Mouse (Mus musculus): ENCODE results near the gene Gbgt1.

DNA sequence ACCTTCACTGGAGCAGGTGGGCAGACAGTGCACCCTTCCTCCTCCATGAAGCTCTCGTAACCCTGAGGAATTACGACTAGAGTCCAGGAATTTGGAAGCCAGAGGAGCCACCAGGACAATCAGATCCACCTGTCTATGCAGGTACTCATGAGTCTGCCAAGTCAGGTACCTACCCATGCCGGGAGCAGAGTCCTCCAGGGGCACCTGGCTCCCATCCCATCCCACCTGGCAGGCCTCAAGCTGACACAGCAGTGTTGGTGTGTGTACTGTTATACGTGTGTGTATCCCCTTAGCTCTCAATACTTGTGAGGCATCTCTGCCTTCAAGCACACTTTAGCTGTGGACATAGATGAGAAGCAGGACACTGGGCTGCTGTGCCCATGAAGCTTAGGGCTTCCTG lies 25.5 kb downstream of the Gbgt1 start:
- TF ChIP-seq POLR2A (IDR thresholded peaks at IDR 0.05; ENCODE audit: borderline replicate concordance, extremely low read depth, low read depth, low read length) (no peak), CTCF (IDR thresholded peaks at IDR 0.05; ENCODE audit: insufficient read depth, low read length) (no peak)

Measured in lung, adult 2 months (tissue).